Mouse (Mus musculus): ENCODE data around the gene Ptma.
"Not testable (repeated sequence)": the region's sequence is repeated elsewhere in the genome, so short reads cannot be mapped to it uniquely, and the experiment has no call there.

The Ptma gene

GRCm38 (mm10) chr1:86526116-86526788 is at the start of gene Ptma:
Gene Ptma, plus strand, starts transcription at chr1:86526726.
- peak; percentile 95 to 96 for DNase-seq (ENCODE audit: low spot score in 2 of 2)

- no peak for DNase-seq (ENCODE audit: low spot score in 2 of 2)
Measured at GRCm38 (mm10) chr1:86477738-86478285, 48.7 kb upstream of the Ptma start.

GRCm38 (mm10) chr1:86479099-86479825 is 47.3 kb upstream of the Ptma start:
- DNase-seq (ENCODE audit: low spot score in 2 of 2): peak in 1 of 2 experiments; percentile 69

- no peak for DNase-seq (ENCODE audit: low spot score in 2 of 2)
Measured at GRCm38 (mm10) chr1:86480288-86480687, 46.2 kb upstream of the Ptma start.

GRCm38 (mm10) chr1:86480735-86481447 is 45.6 kb upstream of the Ptma start:
- no peak for DNase-seq (ENCODE audit: low spot score in 2 of 2)

- no peak for DNase-seq (ENCODE audit: low spot score in 2 of 2)
Measured at GRCm38 (mm10) chr1:86481468-86481867, 45.1 kb upstream of the Ptma start.

- DNase-seq (ENCODE audit: low spot score in 2 of 2): no peak
Measured at GRCm38 (mm10) chr1:86482288-86482687, 44.2 kb upstream of the Ptma start.

GRCm38 (mm10) chr1:86482761-86483160 is 43.8 kb upstream of the Ptma start:
- DNase-seq (ENCODE audit: low spot score in 2 of 2): no peak

- DNase-seq (ENCODE audit: low spot score in 2 of 2): no peak
Measured at GRCm38 (mm10) chr1:86485346-86485745, 41.2 kb upstream of the Ptma start.

GRCm38 (mm10) chr1:86485858-86486257 is 40.7 kb upstream of the Ptma start:
- not testable (repeated sequence) for DNase-seq (ENCODE audit: low spot score in 2 of 2)

GRCm38 (mm10) chr1:86486703-86487294 is 39.7 kb upstream of the Ptma start:
- DNase-seq (ENCODE audit: low spot score in 2 of 2): no peak

- peak; percentile 98 to 100 for DNase-seq (ENCODE audit: low spot score in 2 of 2)
Measured at GRCm38 (mm10) chr1:86487295-86487907, 39.1 kb upstream of the Ptma start.

- no peak for DNase-seq (ENCODE audit: low spot score in 2 of 2)
Measured at GRCm38 (mm10) chr1:86487908-86488314, 38.6 kb upstream of the Ptma start.

GRCm38 (mm10) chr1:86488326-86488725 is 38.2 kb upstream of the Ptma start:
- DNase-seq (ENCODE audit: low spot score in 2 of 2): peak in 1 of 2 experiments; percentile 56

GRCm38 (mm10) chr1:86488774-86489173 is 37.8 kb upstream of the Ptma start:
- no peak for DNase-seq (ENCODE audit: low spot score in 2 of 2)

- DNase-seq (ENCODE audit: low spot score in 2 of 2): no peak
Measured at GRCm38 (mm10) chr1:86489901-86490300, 36.6 kb upstream of the Ptma start.

- no peak for DNase-seq (ENCODE audit: low spot score in 2 of 2)
Measured at GRCm38 (mm10) chr1:86490697-86491096, 35.8 kb upstream of the Ptma start.

- DNase-seq (ENCODE audit: low spot score in 2 of 2): no peak
Measured at GRCm38 (mm10) chr1:86491533-86492094, 34.9 kb upstream of the Ptma start.

GRCm38 (mm10) chr1:86492095-86493070 is 34.1 kb upstream of the Ptma start:
- DNase-seq (ENCODE audit: low spot score in 2 of 2): peak; percentile 55 to 66

GRCm38 (mm10) chr1:86493783-86494182 is 32.7 kb upstream of the Ptma start:
- DNase-seq (ENCODE audit: low spot score in 2 of 2): no peak

Data from spleen, postnatal 10 days (tissue).